Mouse (Mus musculus): ENCODE measurements around the gene Hirip3.

GRCm38 (mm10) chr7:126914844-126915243 is 53.1 kb downstream of the Hirip3 start:
- TF ChIP-seq CTCF (IDR thresholded peaks at IDR 0.05; ENCODE audit: borderline replicate concordance, extremely low read depth, insufficient read depth, insufficient read length), result no peak
- TF ChIP-seq POLR2A (IDR thresholded peaks at IDR 0.05; ENCODE audit: borderline replicate concordance, extremely low read depth, insufficient read depth, insufficient read length, poor library complexity, severe bottlenecking), result no peak

All from brain, embryonic 14.5 days (tissue).